Mouse (Mus musculus): ENCODE results near the gene Gm43638.

GRCm38 (mm10) chr5:87458810-87459209 is 27.8 kb downstream of the Gm43638 start:
- no peak for TF ChIP-seq CTCF (conservative IDR thresholded peaks at IDR 0.05 in 1 of 2, IDR thresholded peaks at IDR 0.05 in 1 of 2; ENCODE audit: low read depth in 2 of 2, low read length in 2 of 2)
- TF ChIP-seq MAX (IDR thresholded peaks at IDR 0.05; ENCODE audit: low read length), result no peak
- TF ChIP-seq TCF12 (IDR thresholded peaks at IDR 0.05; ENCODE audit: low read depth, low read length), result no peak
- TF ChIP-seq ELF1 (IDR thresholded peaks at IDR 0.05; ENCODE audit: low read depth, low read length), result no peak
- TF ChIP-seq MYC (IDR thresholded peaks at IDR 0.05; ENCODE audit: low read depth, low read length), result no peak
- no peak for TF ChIP-seq USF2 (conservative IDR thresholded peaks at IDR 0.05; ENCODE audit: low read depth, low read length)
- no peak for TF ChIP-seq BHLHE40 (IDR thresholded peaks at IDR 0.05; ENCODE audit: low read depth, low read length)
- TF ChIP-seq JUND (conservative IDR thresholded peaks at IDR 0.05; ENCODE audit: low read depth, low read length), result no peak
- no peak for TF ChIP-seq CHD2 (IDR thresholded peaks at IDR 0.05; ENCODE audit: low read length)
- TF ChIP-seq POLR2A (IDR thresholded peaks at IDR 0.05; ENCODE audit: low read depth, low read length), result no peak
